Comparison of ENCODE assay signal across 8 mouse cellular contexts in the genomic region with DNA sequence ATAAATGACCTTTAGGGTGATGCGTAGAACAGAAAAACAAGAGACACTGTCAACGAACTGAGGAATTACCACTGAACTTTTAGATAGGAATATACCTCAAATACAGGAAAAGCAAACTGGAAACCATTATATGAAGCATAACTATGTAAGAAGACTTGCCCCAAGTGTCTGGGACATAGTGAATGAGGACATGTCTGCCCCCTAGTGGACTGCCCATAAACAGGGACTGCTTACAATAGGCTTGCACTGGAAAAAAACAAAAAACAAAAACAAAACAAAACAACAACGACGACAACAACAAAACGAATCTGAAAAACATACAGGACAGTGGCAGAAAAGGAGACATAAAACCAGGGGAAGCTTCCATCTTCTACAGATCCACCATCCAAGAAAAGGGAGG.
A peak's percentile ranks its signal among the peaks of the same experiment; 100 is the strongest.
DNase-seq lines count a peak whose midpoint lies in the region; ATAC-seq and TF ChIP-seq lines count a peak whose summit lies in the region.

No protein-coding gene starts in this region.

- POLR2A ChIA-PET in Patski (lab: Charles Lee) = interaction anchor here (0.5 kb wide), 1 partner anchor 63 kb away, joined by 3 read pairs; no protein-coding TSS in a partner anchor

- DNase-seq in cerebellum, adult 11 months = peak; percentile 23
- no peak for DNase-seq in cerebellum, adult 11-12 months
- DNase-seq in kidney, postnatal 14 days = peak; percentile 65
- no peak for DNase-seq in kidney, adult 18-20 months
- DNase-seq in Patski (ENCODE audit: low read depth, low spot score) = no peak
- DNase-seq in embryo, embryonic 11 days = peak; percentile 42
- peak; percentile 63 for DNase-seq in lung, postnatal 14 days

- in situ Hi-C loops in Patski (cut with MboI; ENCODE audit: low pct_unique_long_range_greater_than_20kb) = no loop called here

- no peaks in the 10 kb centered on the region for H3K27me3 ChIP-seq in Patski

- CTCF ChIA-PET in Patski (lab: Charles Lee) = interaction anchor here (1.0 to 3.6 kb wide), 2 partner anchors 12 to 183 kb away, joined by 4 to 16 read pairs; no protein-coding TSS in a partner anchor

- no peak for ATAC-seq in Patski
- ATAC-seq in inflammation-experienced regulatory T-cells, adult 6 months = no peak

- TF ChIP-seq CTCF in Patski (IDR thresholded peaks at IDR 0.05) = peak; percentile 72

Comparison
In these comparisons a context has a peak if more than half of its experiments do, and no peak if none do; other contexts are left out.
1. DNase-seq: peak in cerebellum, adult 11 months (single experiment), kidney, postnatal 14 days (single experiment), embryo, embryonic 11 days (single experiment) and lung, postnatal 14 days (single experiment); none in cerebellum, adult 11-12 months (single experiment), kidney, adult 18-20 months (single experiment) and Patski (single experiment).